Mouse (Mus musculus) cerebellum, adult 18-20 months (tissue): ENCODE data around the gene Hpcal1.
A peak's percentile ranks its signal among the peaks of the same experiment; 100 is the strongest.
"Not testable (repeated sequence)": the region's sequence is repeated elsewhere in the genome, so short reads cannot be mapped to it uniquely, and the experiment has no call there.

Experiments
- DNase-seq, 2 experiments: peaks; one replicate each; pipeline ENCODE4 v3.0.0; 2021

The Hpcal1 gene

GRCm38 (mm10) chr12:17741637-17742364 lies 51.1 kb downstream of the Hpcal1 start:
- peak; percentile 61 to 70 for DNase-seq

- DNase-seq: no peak
Measured at GRCm38 (mm10) chr12:17742571-17743321, 52.1 kb downstream of the Hpcal1 start.

GRCm38 (mm10) chr12:17745431-17745830 lies 54.8 kb downstream of the Hpcal1 start:
- no peak for DNase-seq

- peak; percentile 96 to 97 for DNase-seq
Measured at GRCm38 (mm10) chr12:17746725-17747124, 56.1 kb downstream of the Hpcal1 start.

GRCm38 (mm10) chr12:17747191-17748154 lies 56.8 kb downstream of the Hpcal1 start:
- no peak for DNase-seq

- DNase-seq: no peak
Measured at GRCm38 (mm10) chr12:17748155-17748529, 57.5 kb downstream of the Hpcal1 start.

GRCm38 (mm10) chr12:17749784-17750183 lies 59.1 kb downstream of the Hpcal1 start:
- no peak for DNase-seq

- peak in 1 of 2 experiments; percentile 51 for DNase-seq
Measured at GRCm38 (mm10) chr12:17750500-17750899, 59.8 kb downstream of the Hpcal1 start.

- peak in 1 of 2 experiments; percentile 39 for DNase-seq
Measured at GRCm38 (mm10) chr12:17752828-17753227, 62.2 kb downstream of the Hpcal1 start.

- peak in 1 of 2 experiments; percentile 41 for DNase-seq
Measured at GRCm38 (mm10) chr12:17754771-17755170, 64.1 kb downstream of the Hpcal1 start.

- no peak for DNase-seq
Measured at GRCm38 (mm10) chr12:17756891-17757290, 66.2 kb downstream of the Hpcal1 start.

GRCm38 (mm10) chr12:17762286-17762933 lies 71.8 kb downstream of the Hpcal1 start:
- no peak for DNase-seq

GRCm38 (mm10) chr12:17763054-17763453 lies 72.4 kb downstream of the Hpcal1 start:
- no peak for DNase-seq

GRCm38 (mm10) chr12:17764005-17764404 lies 73.3 kb downstream of the Hpcal1 start:
- no peak for DNase-seq

GRCm38 (mm10) chr12:17767567-17767966 lies 76.9 kb downstream of the Hpcal1 start:
- not testable (repeated sequence) for DNase-seq

- no peak for DNase-seq
Measured at GRCm38 (mm10) chr12:17769476-17770172, 79.0 kb downstream of the Hpcal1 start.

GRCm38 (mm10) chr12:17770538-17770937 lies 79.9 kb downstream of the Hpcal1 start:
- no peak for DNase-seq

GRCm38 (mm10) chr12:17773721-17774120 lies 83.1 kb downstream of the Hpcal1 start:
- peak; percentile 69 to 82 for DNase-seq

- DNase-seq: not testable (repeated sequence)
Measured at GRCm38 (mm10) chr12:17774842-17775241, 84.2 kb downstream of the Hpcal1 start.

GRCm38 (mm10) chr12:17778320-17778719 lies 87.7 kb downstream of the Hpcal1 start:
- DNase-seq: peak; percentile 66 to 68

GRCm38 (mm10) chr12:17779093-17779492 lies 88.4 kb downstream of the Hpcal1 start:
- no peak for DNase-seq

- no peak for DNase-seq
Measured at GRCm38 (mm10) chr12:17789486-17789885, 98.8 kb downstream of the Hpcal1 start.
